Mouse (Mus musculus) CH12.LX (cell line): ENCODE results near the gene 2200002J24Rik. TPM values are rescaled to one million over a fixed set of nuclear protein-coding genes. Genes with fewer than 3 reads are reported as not detected.

ENCODE experiments used
- DNase-seq: peaks from one replicate; pipeline ENCODE4 v3.0.0-alpha.2; 2013; ENCODE audit errors: extremely low read depth
- H3K27ac ChIP-seq: 2 replicates; pipeline ENCODE4 v1.5.1; 2012; ENCODE audit warnings: low read depth, mild to moderate bottlenecking, control low read depth, moderate library complexity; ENCODE audit not compliant: insufficient read depth
- H3K27me3 ChIP-seq: replicated peaks from 2 replicates; pipeline ENCODE3; 2012; ENCODE audit warnings: inconsistent platforms
- H3K36me3 ChIP-seq, 2 experiments: replicated peaks in 1 of 2; 2 replicates each; pipeline versions ENCODE3 to v1.6.1; 2012; ENCODE audit warnings: inconsistent platforms in 1 of 2, low read length in 1 of 2, mild to moderate bottlenecking in 1 of 2, mixed read lengths in 1 of 2, moderate library complexity in 1 of 2; ENCODE audit not compliant: control insufficient read depth in 1 of 2, insufficient read depth in 1 of 2
- H3K4me1 ChIP-seq, 2 experiments: 2 replicates each; pipeline ENCODE4 v1.6.1; 2012; ENCODE audit warnings: inconsistent platforms in 1 of 2, moderate library complexity in 1 of 2; ENCODE audit not compliant: insufficient read depth in 2 of 2, control insufficient read depth in 1 of 2
- H3K4me2 ChIP-seq: 2 replicates; pipeline ENCODE4 v1.6.1; 2012; ENCODE audit warnings: low read depth, mild to moderate bottlenecking, control low read depth; ENCODE audit not compliant: poor library complexity, insufficient read depth, severe bottlenecking
- H3K4me3 ChIP-seq, 3 experiments: fragments of 150-350 bp in 1 of 3; sonication (generic) in 1 of 3; replicated peaks in 1 of 3; 2 replicates each; pipeline versions ENCODE3 to v1.5.1; 2011 to 2012; ENCODE audit warnings: low read depth in 2 of 3, low read length in 2 of 3, mild to moderate bottlenecking in 2 of 3, moderate library complexity in 2 of 3, control low read depth in 1 of 3, improper control_type of control experiment in 1 of 3, inconsistent platforms in 1 of 3, mixed read lengths in 1 of 3; ENCODE audit not compliant: poor library complexity in 1 of 3
- H3K79me2 ChIP-seq: replicated peaks from 2 replicates; pipeline ENCODE4 v1.6.1; 2012; ENCODE audit warnings: mild to moderate bottlenecking, moderate library complexity; ENCODE audit not compliant: control insufficient read depth, poor library complexity, insufficient read depth, severe bottlenecking; ENCODE audit errors: extremely low read depth
- H3K9ac ChIP-seq: 2 replicates; pipeline ENCODE4 v1.6.1; 2012; ENCODE audit warnings: low read depth, mild to moderate bottlenecking, control low read depth, moderate library complexity; ENCODE audit not compliant: insufficient read depth
- H3K9me3 ChIP-seq: replicated peaks from 2 replicates; pipeline ENCODE3; 2012; ENCODE audit warnings: low read length, inconsistent platforms, mixed read lengths
- BHLHE40 ChIP-seq: IDR thresholded peaks from 2 replicates; pipeline ENCODE4 v1.6.1; 2011; ENCODE audit warnings: mild to moderate bottlenecking, low read depth, low read length, improper control_type of control experiment
- CHD2 ChIP-seq: IDR thresholded peaks from 2 replicates; pipeline ENCODE4 v1.6.1; 2011; ENCODE audit warnings: low read length, improper control_type of control experiment
- CTCF ChIP-seq, 2 experiments: IDR thresholded peaks in 1 of 2; conservative IDR thresholded peaks in 1 of 2; 2 replicates each; pipeline ENCODE4 v1.5.1; 2011 to 2012; ENCODE audit warnings: low read depth in 2 of 2, low read length in 2 of 2, improper control_type of control experiment in 1 of 2, inconsistent platforms in 1 of 2, mild to moderate bottlenecking in 1 of 2, moderate library complexity in 1 of 2
- ELF1 ChIP-seq: IDR thresholded peaks from 2 replicates; pipeline ENCODE4 v1.6.1; 2014; ENCODE audit warnings: low read depth, mild to moderate bottlenecking, inconsistent platforms, low read length, improper control_type of control experiment
- EP300 ChIP-seq: IDR thresholded peaks from 2 replicates; pipeline ENCODE4 v1.6.1; 2011; ENCODE audit warnings: low read length, improper control_type of control experiment
- ETS1 ChIP-seq: conservative IDR thresholded peaks from 2 replicates; pipeline ENCODE4 v1.6.1; 2012; ENCODE audit warnings: low read depth, mild to moderate bottlenecking, inconsistent platforms, low read length, improper control_type of control experiment, moderate library complexity
- IRF4 ChIP-seq: IDR thresholded peaks from 2 replicates; pipeline ENCODE4 v1.6.1; 2014; ENCODE audit warnings: low read depth, mild to moderate bottlenecking, inconsistent platforms, low read length, improper control_type of control experiment
- JUN ChIP-seq: IDR thresholded peaks from 2 replicates; pipeline ENCODE4 v1.6.1; 2011; ENCODE audit warnings: low read depth, mild to moderate bottlenecking, low read length, improper control_type of control experiment, moderate library complexity; ENCODE audit not compliant: insufficient read depth
- JUND ChIP-seq: conservative IDR thresholded peaks from 2 replicates; pipeline ENCODE4 v1.6.1; 2011; ENCODE audit warnings: low read depth, low read length, improper control_type of control experiment
- KAT2A ChIP-seq: IDR thresholded peaks from 2 replicates; pipeline ENCODE4 v1.6.1; 2012; ENCODE audit warnings: low read length, improper control_type of control experiment, inconsistent platforms; ENCODE audit not compliant: insufficient replicate concordance
- MAX ChIP-seq: IDR thresholded peaks from 2 replicates; pipeline ENCODE4 v1.6.1; 2011; ENCODE audit warnings: low read length, improper control_type of control experiment
- MAZ ChIP-seq: IDR thresholded peaks from 2 replicates; pipeline ENCODE4 v1.6.1; 2012; ENCODE audit warnings: low read depth, mild to moderate bottlenecking, inconsistent platforms, low read length, improper control_type of control experiment, moderate library complexity
- MEF2A ChIP-seq: IDR thresholded peaks from 2 replicates; pipeline ENCODE4 v1.6.1; 2014; ENCODE audit warnings: low read depth, mild to moderate bottlenecking, inconsistent platforms, low read length, improper control_type of control experiment, borderline replicate concordance
- MYC ChIP-seq: IDR thresholded peaks from 2 replicates; pipeline ENCODE4 v1.6.1; 2011; ENCODE audit warnings: low read depth, mild to moderate bottlenecking, improper control_type of control experiment, low read length
- NELFE ChIP-seq: IDR thresholded peaks from 2 replicates; pipeline ENCODE4 v1.6.1; 2011; ENCODE audit warnings: low read depth, low read length, improper control_type of control experiment
- NRF1 ChIP-seq: IDR thresholded peaks from 2 replicates; pipeline ENCODE4 v1.6.1; 2014; ENCODE audit warnings: low read depth, mild to moderate bottlenecking, inconsistent platforms, low read length, improper control_type of control experiment, moderate library complexity
- PAX5 ChIP-seq: IDR thresholded peaks from 2 replicates; pipeline ENCODE4 v1.6.1; 2012; ENCODE audit warnings: low read length, inconsistent platforms, mixed read lengths
- POLR2A ChIP-seq: IDR thresholded peaks from 2 replicates; pipeline ENCODE4 v1.6.1; 2011; ENCODE audit warnings: low read depth, mild to moderate bottlenecking, improper control_type of control experiment, low read length
- SIN3A ChIP-seq: IDR thresholded peaks from 2 replicates; pipeline ENCODE4 v1.6.1; 2012; ENCODE audit warnings: low read length, improper control_type of control experiment, inconsistent platforms
- SMC3 ChIP-seq: IDR thresholded peaks from 2 replicates; pipeline ENCODE4 v1.6.1; 2011; ENCODE audit warnings: low read depth, low read length, improper control_type of control experiment
- TBP ChIP-seq: conservative IDR thresholded peaks from 2 replicates; pipeline ENCODE4 v1.6.1; 2011; ENCODE audit warnings: low read depth, low read length, improper control_type of control experiment
- UBTF ChIP-seq: IDR thresholded peaks from 2 replicates; pipeline ENCODE4 v1.6.1; 2012; ENCODE audit warnings: low read depth, mild to moderate bottlenecking, inconsistent platforms, low read length, improper control_type of control experiment, moderate library complexity
- USF1 ChIP-seq: IDR thresholded peaks from 2 replicates; pipeline ENCODE4 v1.6.1; 2014; ENCODE audit warnings: low read depth, mild to moderate bottlenecking, inconsistent platforms, low read length, improper control_type of control experiment
- USF2 ChIP-seq: conservative IDR thresholded peaks from 2 replicates; pipeline ENCODE4 v1.6.1; 2011; ENCODE audit warnings: low read depth, low read length, improper control_type of control experiment
- ZNF384 ChIP-seq: IDR thresholded peaks from 2 replicates; pipeline ENCODE4 v1.6.1; 2012; ENCODE audit warnings: low read depth, low read length, improper control_type of control experiment, inconsistent platforms
- dilution Hi-C: fragments of 300-500 bp; cut with MboI; formaldehyde crosslinking; loops from 2 replicates; pipeline ENCODE4 v1.14.3; 2020; ENCODE audit warnings: low sequenced_read_pairs; ENCODE audit not compliant: extremely low pct_unique_long_range_greater_than_20kb, extremely low pct_ligation_motif_present
- in situ Hi-C: fragments of 300-500 bp; cut with MboI; formaldehyde crosslinking; loops from 3 replicates; pipeline ENCODE4 v1.14.3; 2019; ENCODE audit warnings: low sequenced_read_pairs, low pct_ligation_motif_present, low pct_unique_long_range_greater_than_20kb, mixed read lengths
- polyA plus RNA-seq: library from polyadenylated mRNA; unstranded; fragments of >175 nt; gene quantifications from 2 replicates; pipeline ENCODE4 v1.2.1, GENCODE M21; 2012; ENCODE audit warnings: low read depth; ENCODE audit not compliant: insufficient read length
- total RNA-seq, 2 experiments: library from RNA; depleted of rRNA; stranded (reverse); fragments of 300-350 nt in 1 of 2; fragments of >200 nt in 1 of 2; gene quantifications; 2 replicates each; pipeline ENCODE4 v1.2.3; 2012 to 2014

The 2200002J24Rik gene
- total and polyA plus RNA-seq, 3 experiments = 2.9 to 4.0 (median 3.0) TPM

- peaks cover 18 to 29% of the 10 kb centered on the region in 2 experiments for H3K4me1 ChIP-seq
- no peak overlapping the region for H3K9ac ChIP-seq
- in situ Hi-C loops (no loop called here), dilution Hi-C loops (no loop called here)
- no peak for TF ChIP-seq POLR2A
- H3K79me2 ChIP-seq = no peaks in the 10 kb centered on the region
- no peak for DNase-seq
- no peaks in the 10 kb centered on the region for H3K9me3 ChIP-seq
- H3K27ac ChIP-seq = no peak overlapping the region
- H3K27me3 ChIP-seq = peaks cover 15% of the 10 kb centered on the region
- no peaks in the 10 kb centered on the region for H3K36me3 ChIP-seq
- H3K4me2 ChIP-seq = no peak overlapping the region
- H3K4me3 ChIP-seq = no peak overlapping the region
These were observed 19.0 kb downstream of the 2200002J24Rik start for GRCm38 (mm10) chr7:30717716-30718046.

GRCm38 (mm10) chr7:30719669-30720068 lies 20.9 kb downstream of the 2200002J24Rik start:
- no peak for DNase-seq
- Histone ChIP-seq H3K4me2 (no peak overlapping the region), H3K79me2 (no peaks in the 10 kb centered on the region), H3K9ac (no peak overlapping the region), H3K36me3 (peaks cover 0 to 3% of the 10 kb centered on the region in 2 experiments), H3K9me3 (no peaks in the 10 kb centered on the region), H3K4me1 (peaks cover 35 to 49% of the 10 kb centered on the region in 2 experiments), H3K27ac (no peak overlapping the region), H3K27me3 (peaks cover 9% of the 10 kb centered on the region), H3K4me3 (no peak overlapping the region)
- in situ Hi-C loops (no loop called here), dilution Hi-C loops (no loop called here)
- TF ChIP-seq POLR2A = no peak
- no peak for TF ChIP-seq JUND
- TF ChIP-seq JUN = no peak
- TF ChIP-seq PAX5 = no peak
- TF ChIP-seq USF2 = no peak
- no peak for TF ChIP-seq ETS1
- TF ChIP-seq CHD2 = no peak
- no peak for TF ChIP-seq MEF2A
- TF ChIP-seq NRF1 = no peak
- TF ChIP-seq UBTF = no peak
- TF ChIP-seq MAZ = no peak
- no peak for TF ChIP-seq IRF4
- no peak for TF ChIP-seq ELF1
- no peak for TF ChIP-seq SIN3A

DNA sequence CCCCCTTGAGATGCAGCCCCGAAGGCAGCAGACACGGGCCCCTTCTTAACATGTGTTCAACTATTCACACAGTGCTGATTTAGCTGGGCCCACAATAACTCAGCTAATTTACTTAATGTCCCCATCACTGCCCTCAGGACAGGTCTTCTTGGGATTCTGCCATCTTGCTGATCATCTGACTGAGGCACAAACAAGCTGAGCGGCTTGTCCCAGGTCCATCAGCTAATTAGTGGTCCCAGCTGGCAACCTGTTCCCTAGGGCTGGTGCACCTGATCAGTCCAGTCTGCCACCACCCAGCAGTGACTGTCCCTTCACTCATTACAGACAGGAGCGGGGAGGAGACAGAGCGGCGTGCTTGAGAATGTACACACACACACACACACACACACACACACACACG lies 22.6 kb downstream of the 2200002J24Rik start:
- no peaks in the 10 kb centered on the region for H3K9me3 ChIP-seq
- dilution Hi-C loops (no loop called here), in situ Hi-C loops (no loop called here)
- no peak overlapping the region for H3K4me2 ChIP-seq
- no peak overlapping the region for H3K9ac ChIP-seq
- H3K36me3 ChIP-seq = peaks cover 0 to 17% of the 10 kb centered on the region in 2 experiments
- H3K27ac ChIP-seq = no peak overlapping the region
- H3K4me3 ChIP-seq = no peak overlapping the region
- peaks cover 29 to 41% of the 10 kb centered on the region in 2 experiments for H3K4me1 ChIP-seq
- TF ChIP-seq ETS1 (no peak), PAX5 (no peak), USF2 (no peak), JUND (no peak), ZNF384 (no peak), MAX (no peak), TBP (no peak), SIN3A (no peak), KAT2A (no peak), EP300 (no peak), MYC (no peak), POLR2A (no peak), SMC3 (no peak), BHLHE40 (no peak), JUN (no peak), NRF1 (no peak), NELFE (no peak), USF1 (no peak), CTCF (conservative IDR thresholded peaks at IDR 0.05 in 1 of 2, IDR thresholded peaks at IDR 0.05 in 1 of 2; ENCODE audit: low read depth in 2 of 2, low read length in 2 of 2) (no peak)
- no peak for DNase-seq
- H3K79me2 ChIP-seq = no peaks in the 10 kb centered on the region
- H3K27me3 ChIP-seq = no peaks in the 10 kb centered on the region
